Mouse (Mus musculus) erythroblast, embryonic 14.5 days (primary cell): Measurements from ENCODE around the gene Tvp23b. TPM values are rescaled to one million over a fixed set of nuclear protein-coding genes. Genes with fewer than 3 reads are reported as not detected.

Experiments used
- H3K27me3 ChIP-seq: 2 replicates; pipeline ENCODE4 v1.6.1; 2012; ENCODE audit warnings: inconsistent platforms; ENCODE audit not compliant: control insufficient read depth
- H3K36me3 ChIP-seq: 2 replicates; pipeline ENCODE4 v1.6.1; 2012; ENCODE audit warnings: mild to moderate bottlenecking, inconsistent platforms; ENCODE audit not compliant: control insufficient read depth
- H3K4me1 ChIP-seq: 2 replicates; pipeline ENCODE4 v1.6.1; 2012; ENCODE audit warnings: inconsistent platforms; ENCODE audit not compliant: control insufficient read depth
- H3K4me3 ChIP-seq: replicated peaks from 2 replicates; pipeline ENCODE3; 2012; ENCODE audit warnings: moderate library complexity, mild to moderate bottlenecking, inconsistent platforms
- H3K9me3 ChIP-seq: 2 replicates; pipeline ENCODE4 v1.6.1; 2012; ENCODE audit warnings: low read length, inconsistent platforms, mixed read lengths; ENCODE audit not compliant: control insufficient read depth
- GATA1 ChIP-seq: IDR thresholded peaks from 2 replicates; pipeline ENCODE4 v1.6.1; 2012; ENCODE audit warnings: low read length, inconsistent platforms, mixed read lengths
- TAL1 ChIP-seq: IDR thresholded peaks from 3 replicates; pipeline ENCODE4 v1.6.1; 2012; ENCODE audit warnings: low read length, inconsistent platforms, mixed read lengths
- polyA plus RNA-seq: library from polyadenylated mRNA; stranded (reverse); fragments of >175 nt; gene quantifications from 2 replicates; pipeline ENCODE4 v1.2.3, GENCODE M21; 2012

The Tvp23b gene
- polyA plus RNA-seq, 1 experiment = not detected

GRCm38 (mm10) chr11:62930574-62930973 lies 51.3 kb downstream of the Tvp23b start:
- TF ChIP-seq GATA1 (no peak), TAL1 (no peak)
- Histone ChIP-seq H3K4me3 (no peak overlapping the region), H3K27me3 (no peaks in the 10 kb centered on the region), H3K9me3 (no peaks in the 10 kb centered on the region), H3K4me1 (peaks cover 19% of the 10 kb centered on the region), H3K36me3 (no peaks in the 10 kb centered on the region)

GRCm38 (mm10) chr11:62931141-62931540 lies 51.9 kb downstream of the Tvp23b start:
- Histone ChIP-seq H3K9me3 (no peaks in the 10 kb centered on the region), H3K4me1 (peaks cover 19% of the 10 kb centered on the region), H3K4me3 (no peak overlapping the region), H3K36me3 (no peaks in the 10 kb centered on the region), H3K27me3 (no peaks in the 10 kb centered on the region)
- TF ChIP-seq TAL1 (no peak), GATA1 (no peak)

DNA sequence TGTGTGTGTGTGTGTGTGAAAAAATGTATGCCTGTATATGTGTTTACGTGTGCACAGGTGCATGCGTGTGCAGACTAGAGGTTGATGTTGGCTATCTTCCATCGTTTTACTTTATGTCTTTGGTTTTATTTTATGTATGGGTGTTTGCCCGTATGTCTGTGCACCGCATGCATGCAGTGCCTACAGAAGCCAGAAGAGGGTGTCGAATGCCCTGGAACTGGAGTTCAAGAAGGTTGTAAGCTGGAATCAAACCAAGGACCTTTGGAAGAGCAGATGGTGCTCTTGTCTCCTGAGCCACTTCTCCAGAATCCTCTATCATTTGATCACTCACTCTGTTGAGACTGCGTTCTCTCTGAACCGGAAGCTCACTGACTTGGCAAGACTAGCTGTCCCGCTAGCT lies 53.8 kb downstream of the Tvp23b start:
- Histone ChIP-seq H3K9me3 (no peaks in the 10 kb centered on the region), H3K27me3 (no peaks in the 10 kb centered on the region), H3K4me3 (no peak overlapping the region), H3K36me3 (no peaks in the 10 kb centered on the region), H3K4me1 (peaks cover 19% of the 10 kb centered on the region)
- TF ChIP-seq GATA1 (no peak), TAL1 (no peak)

DNA sequence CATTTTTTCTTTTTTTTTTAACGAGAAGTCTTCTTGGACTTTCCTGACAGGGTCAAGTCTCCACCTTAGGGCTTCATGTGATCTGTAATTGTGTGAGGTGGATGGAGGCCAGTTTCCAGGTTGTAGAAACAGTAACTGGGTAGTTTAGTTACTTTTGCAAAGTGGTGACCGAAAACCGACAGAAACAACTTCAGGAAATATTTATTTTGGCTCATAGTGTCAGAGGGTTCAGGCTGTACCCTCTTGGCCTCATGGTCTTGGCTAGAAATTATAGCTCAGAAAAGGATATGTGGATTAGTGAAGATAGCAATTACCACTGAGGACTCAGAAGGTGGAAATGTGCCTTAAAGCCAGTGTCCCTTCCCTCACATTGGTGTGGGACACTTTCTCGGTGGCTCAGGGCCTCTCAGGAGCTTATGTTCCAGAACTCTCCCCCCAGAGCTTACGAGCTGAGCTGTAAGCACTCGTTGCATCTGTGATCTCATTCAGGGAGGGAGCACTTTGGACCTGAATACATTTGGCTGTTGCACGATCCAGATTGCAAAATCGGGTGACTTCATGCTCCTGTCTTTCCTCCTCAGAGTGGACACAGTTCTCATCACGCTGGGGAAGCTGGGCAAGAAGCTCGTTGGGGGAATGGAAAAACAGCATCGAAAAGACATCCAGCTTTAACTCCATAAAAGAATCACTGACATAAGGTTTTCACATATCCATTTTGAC lies 55.7 kb downstream of the Tvp23b start:
- peaks cover 11% of the 10 kb centered on the region for H3K4me1 ChIP-seq
- H3K36me3 ChIP-seq = no peaks in the 10 kb centered on the region
- H3K9me3 ChIP-seq = no peaks in the 10 kb centered on the region
- TF ChIP-seq GATA1 (no peak), TAL1 (no peak)
- no peak overlapping the region for H3K4me3 ChIP-seq
- H3K27me3 ChIP-seq = no peaks in the 10 kb centered on the region

- H3K4me1 ChIP-seq = no peaks in the 10 kb centered on the region
- H3K27me3 ChIP-seq = no peaks in the 10 kb centered on the region
- H3K9me3 ChIP-seq = no peaks in the 10 kb centered on the region
- no peaks in the 10 kb centered on the region for H3K36me3 ChIP-seq
- no peak for TF ChIP-seq TAL1
- TF ChIP-seq GATA1 = no peak
- H3K4me3 ChIP-seq = no peak overlapping the region
Observed at GRCm38 (mm10) chr11:62937986-62938385, 58.7 kb downstream of the Tvp23b start.

DNA sequence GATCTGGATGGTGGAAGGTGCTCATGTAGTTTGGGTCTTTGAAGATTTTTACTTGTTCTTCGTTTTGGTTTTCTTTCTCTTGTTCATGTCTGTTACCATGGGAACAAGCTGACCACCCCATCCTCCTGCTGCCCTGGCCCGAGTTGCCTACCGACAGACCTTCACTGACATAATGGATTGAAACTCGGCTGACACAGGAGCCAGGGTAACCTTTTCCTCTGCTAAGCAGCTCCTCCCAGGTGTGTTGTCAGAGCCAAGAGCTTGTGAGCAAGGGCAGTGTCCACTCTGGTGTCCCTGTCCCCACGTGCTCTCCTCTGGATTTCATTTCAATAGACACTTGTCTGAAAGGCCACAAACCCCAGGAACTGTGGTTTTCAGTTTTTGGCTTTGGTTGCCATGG lies 59.7 kb downstream of the Tvp23b start:
- Histone ChIP-seq H3K9me3 (no peaks in the 10 kb centered on the region), H3K4me1 (no peaks in the 10 kb centered on the region), H3K4me3 (no peak overlapping the region), H3K27me3 (no peaks in the 10 kb centered on the region), H3K36me3 (no peaks in the 10 kb centered on the region)
- no peak for TF ChIP-seq GATA1
- TF ChIP-seq TAL1 = no peak

DNA sequence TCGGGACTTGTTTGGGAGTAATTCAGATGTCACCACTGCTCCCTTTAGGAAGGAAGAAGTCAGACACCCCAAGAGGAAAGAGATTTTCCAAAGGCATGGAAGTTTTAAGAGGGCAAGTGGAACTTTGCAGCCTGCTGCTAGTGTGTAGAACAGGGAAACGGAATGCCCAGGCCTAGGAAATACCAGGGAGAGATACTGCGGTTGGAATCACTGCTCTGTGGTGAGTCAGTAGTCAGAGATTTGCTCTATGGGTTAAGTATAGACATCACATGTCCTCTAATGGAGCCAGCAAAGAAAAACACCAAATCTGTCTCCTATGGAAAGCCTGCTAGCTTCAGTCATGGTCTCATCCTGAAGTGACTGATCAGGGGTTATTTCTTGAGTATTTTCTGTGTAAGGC lies 60.9 kb downstream of the Tvp23b start:
- Histone ChIP-seq H3K36me3 (no peaks in the 10 kb centered on the region), H3K4me3 (no peak overlapping the region), H3K27me3 (no peaks in the 10 kb centered on the region), H3K9me3 (no peaks in the 10 kb centered on the region), H3K4me1 (no peaks in the 10 kb centered on the region)
- TF ChIP-seq GATA1 = no peak
- no peak for TF ChIP-seq TAL1

- Histone ChIP-seq H3K4me1 (no peaks in the 10 kb centered on the region), H3K36me3 (no peaks in the 10 kb centered on the region), H3K4me3 (no peak overlapping the region), H3K9me3 (no peaks in the 10 kb centered on the region), H3K27me3 (no peaks in the 10 kb centered on the region)
- TF ChIP-seq TAL1 (no peak), GATA1 (no peak)
Observed at GRCm38 (mm10) chr11:62943538-62943937, 64.3 kb downstream of the Tvp23b start.

DNA sequence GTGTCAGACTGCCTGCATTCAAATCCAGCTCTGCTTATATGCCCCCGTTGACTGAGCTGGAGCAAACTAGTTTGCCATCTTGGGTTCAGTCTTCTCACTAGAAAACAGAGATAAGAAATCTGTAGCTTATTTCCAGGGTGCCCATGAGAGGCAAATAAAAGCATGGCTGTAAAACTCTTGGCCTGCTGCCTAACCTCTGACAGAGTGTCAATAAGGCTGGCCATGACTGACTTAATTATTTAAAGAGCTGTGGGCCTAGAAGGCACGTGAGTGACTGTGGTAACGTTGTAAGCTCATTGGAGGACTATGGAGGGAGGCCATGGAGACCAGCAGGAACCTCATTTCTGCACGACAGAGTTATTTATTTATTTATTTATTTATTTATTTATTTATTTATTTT lies 66.3 kb downstream of the Tvp23b start:
- Histone ChIP-seq H3K27me3 (no peaks in the 10 kb centered on the region), H3K36me3 (no peaks in the 10 kb centered on the region), H3K4me1 (no peaks in the 10 kb centered on the region), H3K9me3 (no peaks in the 10 kb centered on the region), H3K4me3 (no peak overlapping the region)
- TF ChIP-seq GATA1 = no peak
- no peak for TF ChIP-seq TAL1

DNA sequence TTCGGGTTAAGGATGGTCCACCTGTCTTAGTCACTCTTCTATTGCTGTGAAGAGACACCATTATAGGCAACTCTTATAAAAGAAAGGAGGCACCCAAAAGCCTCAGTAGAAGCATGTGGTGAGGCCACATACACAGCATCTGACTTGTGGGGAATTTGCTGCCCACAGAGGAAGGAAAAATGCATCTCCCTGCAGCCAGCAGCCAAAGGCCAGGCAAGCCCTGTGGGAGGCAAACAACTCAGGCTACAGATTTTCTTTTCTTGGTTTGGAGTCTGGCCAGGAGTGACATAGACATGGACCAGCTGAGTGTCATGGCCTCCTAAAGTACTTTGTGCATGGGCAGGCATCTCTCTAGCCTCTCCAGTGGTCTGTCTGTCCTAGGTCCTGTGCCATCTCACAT lies 70.3 kb downstream of the Tvp23b start:
- H3K4me1 ChIP-seq = no peaks in the 10 kb centered on the region

More for the DNA sequence above, 70.3 kb downstream of the Tvp23b start:
- H3K9me3 ChIP-seq = no peaks in the 10 kb centered on the region
- H3K36me3 ChIP-seq = no peaks in the 10 kb centered on the region
- H3K4me3 ChIP-seq = no peak overlapping the region
- H3K27me3 ChIP-seq = no peaks in the 10 kb centered on the region
- TF ChIP-seq TAL1 (no peak), GATA1 (no peak)
